Mouse (Mus musculus) heart, embryonic 15.5 days (tissue): Measurements from ENCODE around the gene Map4k3. TPM values are rescaled to one million over a fixed set of nuclear protein-coding genes. Genes with fewer than 3 reads are reported as not detected.

Experiments
- ATAC-seq: fragments of 200-750 bp; cut with Nextera tagmentation; replicated peaks from 2 replicates; pipeline ENCODE4 v1.8.0; 2017; ENCODE audit warnings: low read depth, moderate TSS enrichment; ENCODE audit not compliant: insufficient number of reproducible peaks, insufficient read depth, low FRiP score
- H3K27ac ChIP-seq: fragments of 300-500 bp; sonication (generic); 2 replicates; pipeline ENCODE4 v1.5.1; 2015; ENCODE audit warnings: mild to moderate bottlenecking, inconsistent platforms
- H3K27me3 ChIP-seq: fragments of 300-500 bp; sonication (generic); 2 replicates; pipeline ENCODE4 v1.6.1; 2015; ENCODE audit warnings: inconsistent platforms
- H3K36me3 ChIP-seq: fragments of 300-500 bp; sonication (generic); 2 replicates; pipeline ENCODE4 v1.6.1; 2015; ENCODE audit warnings: mild to moderate bottlenecking, inconsistent platforms
- H3K4me1 ChIP-seq: fragments of 300-500 bp; sonication (generic); replicated peaks from 2 replicates; pipeline ENCODE4 v1.6.1; 2015; ENCODE audit warnings: inconsistent platforms
- H3K4me2 ChIP-seq: fragments of 300-500 bp; sonication (generic); 2 replicates; pipeline ENCODE4 v1.6.1; 2015; ENCODE audit warnings: inconsistent platforms, mild to moderate bottlenecking, moderate library complexity
- H3K4me3 ChIP-seq: fragments of 300-500 bp; sonication (generic); 2 replicates; pipeline ENCODE4 v1.5.1; 2015; ENCODE audit warnings: mild to moderate bottlenecking, inconsistent platforms
- H3K9ac ChIP-seq: fragments of 300-500 bp; sonication (generic); 2 replicates; pipeline ENCODE4 v1.6.1; 2015; ENCODE audit warnings: mild to moderate bottlenecking, inconsistent platforms
- H3K9me3 ChIP-seq: fragments of 300-500 bp; sonication (generic); replicated peaks from 2 replicates; pipeline ENCODE4 v1.6.1; 2016; ENCODE audit warnings: inconsistent platforms
- whole genome bisulfite sequencing: fragments of 180-500 bp; shearing (Covaris S2); methylation state at CpG from one replicate; pipeline ENCODE4 v1.1.7; 2015; ENCODE audit warnings: mixed read lengths; 5-methylcytosine and 5-hydroxymethylcytosine counted together
- polyA plus RNA-seq: library from polyadenylated mRNA; unstranded; fragments of >200 nt; fragmentation: Nextera tagmentation; extraction: Ambion mirVana; gene quantifications from 2 replicates; pipeline ENCODE4 v1.2.1, GENCODE M21; 2015

Map4k3 gene
- polyA plus RNA-seq, 1 experiment from 2014 or later, result 17.9 TPM

GRCm38 (mm10) chr17:80683041-80683440, 45.2 kb downstream of the Map4k3 start:
- Histone ChIP-seq H3K27ac (no peak overlapping the region), H3K4me2 (no peak overlapping the region), H3K36me3 (no peaks in the 10 kb centered on the region), H3K4me1 (peaks cover 18% of the 10 kb centered on the region), H3K4me3 (no peak overlapping the region), H3K9ac (no peak overlapping the region), H3K27me3 (no peaks in the 10 kb centered on the region), H3K9me3 (no peaks in the 10 kb centered on the region)
- ATAC-seq, result no peak
- 77% methylated on average over 5 of the region's 5 CpGs for WGBS

- no peak for ATAC-seq
- Histone ChIP-seq H3K4me3 (no peak overlapping the region), H3K36me3 (no peaks in the 10 kb centered on the region), H3K4me1 (peaks cover 10% of the 10 kb centered on the region), H3K9ac (no peak overlapping the region), H3K27me3 (no peaks in the 10 kb centered on the region), H3K27ac (no peak overlapping the region), H3K4me2 (no peak overlapping the region), H3K9me3 (no peaks in the 10 kb centered on the region)
- WGBS, result 87% methylated on average over 6 of the region's 6 CpGs
Measured at GRCm38 (mm10) chr17:80678190-80678589, 50.1 kb downstream of the Map4k3 start.

GRCm38 (mm10) chr17:80676859-80677535, 51.3 kb downstream of the Map4k3 start:
- Histone ChIP-seq H3K9ac (no peak overlapping the region), H3K4me2 (no peak overlapping the region), H3K36me3 (no peaks in the 10 kb centered on the region), H3K4me3 (no peak overlapping the region), H3K27ac (no peak overlapping the region), H3K9me3 (no peaks in the 10 kb centered on the region), H3K27me3 (no peaks in the 10 kb centered on the region), H3K4me1 (0 out of 2 replicates have a peak, but pooled peaks cover 2% of the 10 kb centered on the region)
- ATAC-seq, result no peak
- WGBS, result 88% methylated on average over 11 of the region's 11 CpGs

- WGBS, result 64% methylated on average over 2 of the region's 2 CpGs
- no peak overlapping the region for H3K4me2 ChIP-seq
- no peak for ATAC-seq
Measured at GRCm38 (mm10) chr17:80676211-80676610, 52.1 kb downstream of the Map4k3 start.

GRCm38 (mm10) chr17:80670395-80670794, 57.9 kb downstream of the Map4k3 start:
- no peak for ATAC-seq
- Histone ChIP-seq H3K27me3 (no peaks in the 10 kb centered on the region), H3K9ac (no peak overlapping the region), H3K27ac (no peak overlapping the region), H3K4me2 (no peak overlapping the region), H3K36me3 (no peaks in the 10 kb centered on the region), H3K9me3 (no peaks in the 10 kb centered on the region), H3K4me1 (0 out of 2 replicates have a peak, but pooled peaks cover 2% of the 10 kb centered on the region), H3K4me3 (no peak overlapping the region)
- WGBS, result 76% methylated on average over 1 of the region's 1 CpGs

More at GRCm38 (mm10) chr17:80676211-80676610, 52.1 kb downstream of the Map4k3 start:
- H3K9me3 ChIP-seq, result no peaks in the 10 kb centered on the region
- H3K4me3 ChIP-seq, result no peak overlapping the region
- H3K36me3 ChIP-seq, result no peaks in the 10 kb centered on the region
- no peak overlapping the region for H3K9ac ChIP-seq
- no peaks in the 10 kb centered on the region for H3K27me3 ChIP-seq
- H3K27ac ChIP-seq, result no peak overlapping the region
- 0 out of 2 replicates have a peak, but pooled peaks cover 2% of the 10 kb centered on the region for H3K4me1 ChIP-seq

GRCm38 (mm10) chr17:80663623-80664022, 64.7 kb downstream of the Map4k3 start:
- Histone ChIP-seq H3K4me2 (no peak overlapping the region), H3K9me3 (no peaks in the 10 kb centered on the region), H3K36me3 (no peaks in the 10 kb centered on the region), H3K9ac (no peak overlapping the region), H3K27me3 (no peaks in the 10 kb centered on the region), H3K27ac (no peak overlapping the region), H3K4me3 (no peak overlapping the region), H3K4me1 (no peaks in the 10 kb centered on the region)
- ATAC-seq, result no peak
- WGBS, result 87% methylated on average over 4 of the region's 4 CpGs

GRCm38 (mm10) chr17:80662836-80663620, 65.3 kb downstream of the Map4k3 start:
- Histone ChIP-seq H3K27me3 (no peaks in the 10 kb centered on the region), H3K27ac (no peak overlapping the region), H3K4me3 (no peak overlapping the region), H3K9ac (no peak overlapping the region), H3K9me3 (no peaks in the 10 kb centered on the region), H3K4me1 (no peaks in the 10 kb centered on the region), H3K36me3 (no peaks in the 10 kb centered on the region), H3K4me2 (no peak overlapping the region)
- WGBS, result 71% methylated on average over 7 of the region's 7 CpGs
- no peak for ATAC-seq

GRCm38 (mm10) chr17:80661896-80662295, 66.4 kb downstream of the Map4k3 start:
- H3K4me1 ChIP-seq, result no peaks in the 10 kb centered on the region
- 74% methylated on average over 3 of the region's 3 CpGs for WGBS
- H3K27me3 ChIP-seq, result no peaks in the 10 kb centered on the region
- H3K4me2 ChIP-seq, result no peak overlapping the region
- no peak overlapping the region for H3K27ac ChIP-seq
- no peaks in the 10 kb centered on the region for H3K9me3 ChIP-seq
- no peak for ATAC-seq
- no peak overlapping the region for H3K9ac ChIP-seq
- no peaks in the 10 kb centered on the region for H3K36me3 ChIP-seq
- no peak overlapping the region for H3K4me3 ChIP-seq

- no peaks in the 10 kb centered on the region for H3K9me3 ChIP-seq
- H3K4me3 ChIP-seq, result no peak overlapping the region
- H3K27me3 ChIP-seq, result no peaks in the 10 kb centered on the region
- H3K9ac ChIP-seq, result no peak overlapping the region
- WGBS, result 90% methylated on average over 15 of the region's 15 CpGs
- H3K4me1 ChIP-seq, result no peaks in the 10 kb centered on the region
- H3K27ac ChIP-seq, result no peak overlapping the region
- no peak for ATAC-seq
- no peaks in the 10 kb centered on the region for H3K36me3 ChIP-seq
- H3K4me2 ChIP-seq, result no peak overlapping the region
Measured at GRCm38 (mm10) chr17:80660707-80661380, 67.4 kb downstream of the Map4k3 start.

- WGBS, result 85% methylated on average over 2 of the region's 2 CpGs
- no peaks in the 10 kb centered on the region for H3K9me3 ChIP-seq
- no peak overlapping the region for H3K27ac ChIP-seq
- H3K27me3 ChIP-seq, result no peaks in the 10 kb centered on the region
- H3K36me3 ChIP-seq, result no peaks in the 10 kb centered on the region
- no peak overlapping the region for H3K4me3 ChIP-seq
- no peak for ATAC-seq
- H3K9ac ChIP-seq, result no peak overlapping the region
- no peaks in the 10 kb centered on the region for H3K4me1 ChIP-seq
- no peak overlapping the region for H3K4me2 ChIP-seq
Measured at GRCm38 (mm10) chr17:80660234-80660633, 68.1 kb downstream of the Map4k3 start.

GRCm38 (mm10) chr17:80659821-80660220, 68.5 kb downstream of the Map4k3 start:
- Histone ChIP-seq H3K9ac (no peak overlapping the region), H3K27me3 (no peaks in the 10 kb centered on the region), H3K27ac (no peak overlapping the region), H3K36me3 (no peaks in the 10 kb centered on the region), H3K4me3 (no peak overlapping the region), H3K4me2 (no peak overlapping the region), H3K4me1 (no peaks in the 10 kb centered on the region), H3K9me3 (no peaks in the 10 kb centered on the region)
- ATAC-seq, result no peak
- 89% methylated on average over 5 of the region's 5 CpGs for WGBS
